Mouse (Mus musculus) embryonic fibroblast, embryonic 13.5 days (primary cell): Measurements from ENCODE around the gene Gad1.

ENCODE experiments used
- CTCF ChIP-seq: IDR thresholded peaks from 2 replicates; pipeline ENCODE4 v1.5.1; 2011; ENCODE audit warnings: mild to moderate bottlenecking, control low read depth, low read length, moderate library complexity, borderline replicate concordance; ENCODE audit not compliant: insufficient read depth
- POLR2A ChIP-seq: IDR thresholded peaks from 2 replicates; pipeline ENCODE4 v1.6.1; 2011; ENCODE audit warnings: low read depth, mild to moderate bottlenecking, control low read depth, low read length, moderate library complexity

- TF ChIP-seq CTCF (no peak), POLR2A (no peak)
Measured at GRCm38 (mm10) chr2:70503436-70503835, 49.4 kb upstream of the Gad1 start.
